Mouse (Mus musculus): ENCODE data around the gene Fchsd2. TPM values are rescaled to one million over a fixed set of nuclear protein-coding genes. Genes with fewer than 3 reads are reported as not detected.

Gene Fchsd2
- total RNA-seq (2018; cell fraction: chromatin; rRNA removed) = 1,000 to 10,000 TPM in 11 of 26 experiments, 100 to 1,000 TPM in 15; 302 to 5,659 (median 714) TPM
- total RNA-seq (2018; cell fraction: cytosol; rRNA removed) = 100 to 1,000 TPM in 4 of 26 experiments, 10 to 100 TPM in 22; 37.3 to 238 (median 64.3) TPM
- total RNA-seq (2018; cell fraction: nucleus; rRNA removed) = 1,000 to 10,000 TPM in 7 of 26 experiments, 100 to 1,000 TPM in 19; 113 to 3,470 (median 457) TPM
- polyA plus RNA-seq (2018) = 39.2 to 50.7 TPM (median 43.9 TPM) in 3 replicates

- H3K27ac ChIP-seq = peak within 1 kb of the TSS; percentile 92
- WGBS (ENCODE audit: missing documents) = 6% methylated on average over 7 of the region's 7 CpGs
- H3K36me3 ChIP-seq (ENCODE audit: inconsistent target) = no peaks in the 10 kb centered on the region
- no peaks in the 10 kb centered on the region for H3K79me2 ChIP-seq (ENCODE audit: inconsistent target)
- H3K4me3 ChIP-seq (ENCODE audit: inconsistent target) = no peak within 1 kb of the TSS
Observed at GRCm38 (mm10) chr7:101092618-101093017, at the start of gene Fchsd2. Gene Fchsd2 (plus strand): TSS chr7:101092863.

GRCm38 (mm10) chr7:101043846-101044541 is 48.7 kb upstream of the Fchsd2 start:
- no peaks in the 10 kb centered on the region for H3K79me2 ChIP-seq (ENCODE audit: inconsistent target)
- no peak overlapping the region for H3K27ac ChIP-seq
- H3K4me3 ChIP-seq (ENCODE audit: inconsistent target) = no peak overlapping the region
- no peaks in the 10 kb centered on the region for H3K36me3 ChIP-seq (ENCODE audit: inconsistent target)
- WGBS (ENCODE audit: missing documents) = 91% methylated on average over 8 of the region's 8 CpGs

GRCm38 (mm10) chr7:101048247-101048646 is 44.4 kb upstream of the Fchsd2 start:
- Histone ChIP-seq H3K36me3 (ENCODE audit: inconsistent target) (no peaks in the 10 kb centered on the region), H3K27ac (no peak overlapping the region), H3K4me3 (ENCODE audit: inconsistent target) (no peak overlapping the region), H3K79me2 (ENCODE audit: inconsistent target) (no peaks in the 10 kb centered on the region)
- WGBS (ENCODE audit: missing documents) = 95% methylated on average over 5 of the region's 5 CpGs

GRCm38 (mm10) chr7:101049326-101050087 is 43.2 kb upstream of the Fchsd2 start:
- no peak overlapping the region for H3K4me3 ChIP-seq (ENCODE audit: inconsistent target)
- H3K79me2 ChIP-seq (ENCODE audit: inconsistent target) = no peaks in the 10 kb centered on the region
- no peak overlapping the region for H3K27ac ChIP-seq
- H3K36me3 ChIP-seq (ENCODE audit: inconsistent target) = no peaks in the 10 kb centered on the region
- 95% methylated on average over 7 of the region's 7 CpGs for WGBS (ENCODE audit: missing documents)

- WGBS (ENCODE audit: missing documents) = 18% methylated on average over 13 of the region's 13 CpGs
- H3K4me3 ChIP-seq (ENCODE audit: inconsistent target) = no peak overlapping the region
- no peaks in the 10 kb centered on the region for H3K36me3 ChIP-seq (ENCODE audit: inconsistent target)
- peak overlapping the region; percentile 90 for H3K27ac ChIP-seq
- H3K79me2 ChIP-seq (ENCODE audit: inconsistent target) = no peaks in the 10 kb centered on the region
Observed at GRCm38 (mm10) chr7:101050724-101051550, 41.7 kb upstream of the Fchsd2 start.

- Histone ChIP-seq H3K4me3 (ENCODE audit: inconsistent target) (no peak overlapping the region), H3K79me2 (ENCODE audit: inconsistent target) (no peaks in the 10 kb centered on the region), H3K36me3 (ENCODE audit: inconsistent target) (no peaks in the 10 kb centered on the region), H3K27ac (peak overlapping the region; percentile 90)
- WGBS (ENCODE audit: missing documents) = 19% methylated on average over 11 of the region's 11 CpGs
Observed at GRCm38 (mm10) chr7:101051551-101052221, 41.0 kb upstream of the Fchsd2 start.

- Histone ChIP-seq H3K4me3 (ENCODE audit: inconsistent target) (no peak overlapping the region), H3K79me2 (ENCODE audit: inconsistent target) (no peaks in the 10 kb centered on the region), H3K36me3 (ENCODE audit: inconsistent target) (no peaks in the 10 kb centered on the region), H3K27ac (no peak overlapping the region)
- WGBS (ENCODE audit: missing documents) = 100% methylated on average over 2 of the region's 2 CpGs
Observed at GRCm38 (mm10) chr7:101053136-101053535, 39.5 kb upstream of the Fchsd2 start.

- Histone ChIP-seq H3K36me3 (ENCODE audit: inconsistent target) (no peaks in the 10 kb centered on the region), H3K27ac (no peak overlapping the region), H3K4me3 (ENCODE audit: inconsistent target) (no peak overlapping the region), H3K79me2 (ENCODE audit: inconsistent target) (no peaks in the 10 kb centered on the region)
- WGBS (ENCODE audit: missing documents) = 67% methylated on average over 4 of the region's 4 CpGs
Observed at GRCm38 (mm10) chr7:101057309-101057708, 35.4 kb upstream of the Fchsd2 start.

GRCm38 (mm10) chr7:101059188-101059587 is 33.5 kb upstream of the Fchsd2 start:
- H3K4me3 ChIP-seq (ENCODE audit: inconsistent target) = no peak overlapping the region
- WGBS (ENCODE audit: missing documents) = 43% methylated on average over 5 of the region's 5 CpGs
- H3K27ac ChIP-seq = no peak overlapping the region
- H3K36me3 ChIP-seq (ENCODE audit: inconsistent target) = no peaks in the 10 kb centered on the region
- no peaks in the 10 kb centered on the region for H3K79me2 ChIP-seq (ENCODE audit: inconsistent target)

- Histone ChIP-seq H3K36me3 (ENCODE audit: inconsistent target) (no peaks in the 10 kb centered on the region), H3K4me3 (ENCODE audit: inconsistent target) (no peak overlapping the region), H3K79me2 (ENCODE audit: inconsistent target) (no peaks in the 10 kb centered on the region), H3K27ac (peak overlapping the region; percentile 82)
- WGBS (ENCODE audit: missing documents) = 3% methylated on average over 5 of the region's 5 CpGs
Observed at GRCm38 (mm10) chr7:101060476-101060875, 32.2 kb upstream of the Fchsd2 start.

GRCm38 (mm10) chr7:101061381-101061780 is 31.3 kb upstream of the Fchsd2 start:
- Histone ChIP-seq H3K79me2 (ENCODE audit: inconsistent target) (no peaks in the 10 kb centered on the region), H3K4me3 (ENCODE audit: inconsistent target) (peak overlapping the region; percentile 3; the same call in 1 of the 2 replicates), H3K27ac (peak overlapping the region; percentile 82), H3K36me3 (ENCODE audit: inconsistent target) (no peaks in the 10 kb centered on the region)
- WGBS (ENCODE audit: missing documents) = 33% methylated on average over 16 of the region's 17 CpGs

GRCm38 (mm10) chr7:101062246-101062645 is 30.4 kb upstream of the Fchsd2 start:
- no peaks in the 10 kb centered on the region for H3K36me3 ChIP-seq (ENCODE audit: inconsistent target)
- no peak overlapping the region for H3K4me3 ChIP-seq (ENCODE audit: inconsistent target)
- H3K79me2 ChIP-seq (ENCODE audit: inconsistent target) = no peaks in the 10 kb centered on the region
- 96% methylated on average over 6 of the region's 6 CpGs for WGBS (ENCODE audit: missing documents)
- H3K27ac ChIP-seq = no peak overlapping the region

- H3K79me2 ChIP-seq (ENCODE audit: inconsistent target) = no peaks in the 10 kb centered on the region
- WGBS (ENCODE audit: missing documents) = 78% methylated on average over 10 of the region's 10 CpGs
- no peak overlapping the region for H3K27ac ChIP-seq
- H3K4me3 ChIP-seq (ENCODE audit: inconsistent target) = no peak overlapping the region
- H3K36me3 ChIP-seq (ENCODE audit: inconsistent target) = no peaks in the 10 kb centered on the region
Observed at GRCm38 (mm10) chr7:101063523-101063922, 29.1 kb upstream of the Fchsd2 start.

All from macrophage (primary cell).